Mouse (Mus musculus): ENCODE results near the gene Nrcam. TPM values are rescaled to one million over a fixed set of nuclear protein-coding genes. Genes with fewer than 3 reads are reported as not detected.
A peak's percentile ranks its signal among the peaks of the same experiment; 100 is the strongest.

The Nrcam gene
- total RNA-seq, 2 experiments from 2014 or later, result 509 to 516 TPM

- DNase-seq (ENCODE audit: low spot score in 2 of 2), result no peak
- intact Hi-C loops (cut with DNase I), result no loop called here
Observed at GRCm38 (mm10) chr12:44425040-44425439, 96.4 kb downstream of the Nrcam start.

- no peak for DNase-seq (ENCODE audit: low spot score in 2 of 2)
- intact Hi-C loops (cut with DNase I), result no loop called here
Observed at GRCm38 (mm10) chr12:44430335-44430734, 101.7 kb downstream of the Nrcam start.

- DNase-seq (ENCODE audit: low spot score in 2 of 2), result peak; percentile 60 to 70
- intact Hi-C loops (cut with DNase I), result no loop called here
Observed at GRCm38 (mm10) chr12:44430996-44431395, 102.3 kb downstream of the Nrcam start.

GRCm38 (mm10) chr12:44432727-44433126, 104.0 kb downstream of the Nrcam start:
- intact Hi-C loops (cut with DNase I), result no loop called here

GRCm38 (mm10) chr12:44437046-44437827, 108.6 kb downstream of the Nrcam start:
- intact Hi-C loops (cut with DNase I), result loop anchor here (5.0 kb wide), 1 partner anchor 110 kb away; the partner anchor contains the start of gene Nrcam

More at GRCm38 (mm10) chr12:44432727-44433126, 104.0 kb downstream of the Nrcam start:
- no peak for DNase-seq (ENCODE audit: low spot score in 2 of 2)

GRCm38 (mm10) chr12:44438884-44439283, 110.2 kb downstream of the Nrcam start:
- intact Hi-C loops (cut with DNase I), result loop anchor here (5.0 kb wide), 1 partner anchor 112 kb away; the partner anchor contains the start of gene Nrcam
- DNase-seq (ENCODE audit: low spot score in 2 of 2), result no peak

More at GRCm38 (mm10) chr12:44437046-44437827, 108.6 kb downstream of the Nrcam start:
- no peak for DNase-seq (ENCODE audit: low spot score in 2 of 2)

- no peak for DNase-seq (ENCODE audit: low spot score in 2 of 2)
- intact Hi-C loops (cut with DNase I), result no loop called here
Observed at GRCm38 (mm10) chr12:44440230-44440629, 111.5 kb downstream of the Nrcam start.

GRCm38 (mm10) chr12:44450930-44451329, 122.2 kb downstream of the Nrcam start:
- DNase-seq (ENCODE audit: low spot score in 2 of 2), result no peak
- intact Hi-C loops (cut with DNase I), result no loop called here

- no peak for DNase-seq (ENCODE audit: low spot score in 2 of 2)
- intact Hi-C loops (cut with DNase I), result no loop called here
Observed at GRCm38 (mm10) chr12:44451742-44452141, 123.1 kb downstream of the Nrcam start.

GRCm38 (mm10) chr12:44453791-44454190, 125.1 kb downstream of the Nrcam start:
- DNase-seq (ENCODE audit: low spot score in 2 of 2), result no peak
- intact Hi-C loops (cut with DNase I), result no loop called here

GRCm38 (mm10) chr12:44457961-44458360, 129.3 kb downstream of the Nrcam start:
- DNase-seq (ENCODE audit: low spot score in 2 of 2), result no peak
- intact Hi-C loops (cut with DNase I), result no loop called here

GRCm38 (mm10) chr12:44462436-44462835, 133.8 kb downstream of the Nrcam start:
- no peak for DNase-seq (ENCODE audit: low spot score in 2 of 2)
- intact Hi-C loops (cut with DNase I), result no loop called here

GRCm38 (mm10) chr12:44462976-44463375, 134.3 kb downstream of the Nrcam start:
- DNase-seq (ENCODE audit: low spot score in 2 of 2), result no peak
- intact Hi-C loops (cut with DNase I), result no loop called here

- intact Hi-C loops (cut with DNase I), result no loop called here
- DNase-seq (ENCODE audit: low spot score in 2 of 2), result no peak
Observed at GRCm38 (mm10) chr12:44471073-44471472, 142.4 kb downstream of the Nrcam start.

GRCm38 (mm10) chr12:44475355-44475754, 146.7 kb downstream of the Nrcam start:
- no peak for DNase-seq (ENCODE audit: low spot score in 2 of 2)
- intact Hi-C loops (cut with DNase I), result no loop called here

- no peak for DNase-seq (ENCODE audit: low spot score in 2 of 2)
- intact Hi-C loops (cut with DNase I), result no loop called here
Observed at GRCm38 (mm10) chr12:44479260-44480030, 150.8 kb downstream of the Nrcam start.

- intact Hi-C loops (cut with DNase I), result no loop called here
- DNase-seq (ENCODE audit: low spot score in 2 of 2), result no peak
Observed at GRCm38 (mm10) chr12:44480031-44480419, 151.3 kb downstream of the Nrcam start.

- intact Hi-C loops (cut with DNase I), result no loop called here
Observed at GRCm38 (mm10) chr12:44481415-44481814, 152.7 kb downstream of the Nrcam start.

GRCm38 (mm10) chr12:44492759-44493479, 164.2 kb downstream of the Nrcam start:
- intact Hi-C loops (cut with DNase I), result no loop called here
- DNase-seq (ENCODE audit: low spot score in 2 of 2), result no peak

More at GRCm38 (mm10) chr12:44481415-44481814, 152.7 kb downstream of the Nrcam start:
- DNase-seq (ENCODE audit: low spot score in 2 of 2), result no peak

- intact Hi-C loops (cut with DNase I), result no loop called here
- no peak for DNase-seq (ENCODE audit: low spot score in 2 of 2)
Observed at GRCm38 (mm10) chr12:44497762-44498161, 169.1 kb downstream of the Nrcam start.

Measured in left cerebral cortex, postnatal 36 days (tissue).